In genomic region chr1:187826869-187827268, GRCm38 (mm10) we compare ENCODE assay signal across 18 mouse cellular contexts.
DNase-seq lines count a peak whose midpoint lies in the region; ATAC-seq lines count a peak whose summit lies in the region.
"Had no signal": no experiment of that assay in that cellular context is flagged by ENCODE, and none has a peak within 500 bp of the region (broad histone marks: within the 10 kb centered on the region; RNA-seq: fewer than 3 reads in every experiment).

No protein-coding gene starts in this region.

- H3K9me3 ChIP-seq in heart, embryonic 15.5 days (replicated peaks) = no peaks in the 10 kb centered on the region
- H3K9me3 ChIP-seq in kidney, embryonic 15.5 days (replicated peaks) = no peaks in the 10 kb centered on the region
- H3K9me3 ChIP-seq: embryonic facial prominence, embryonic 13.5 days; forebrain, embryonic 12.5 days; hindbrain, embryonic 13.5 days had no signal

- no peak for DNase-seq in heart, adult 8-10 months (ENCODE audit: low spot score)
- peak; percentile 27 to 63 for DNase-seq in kidney, postnatal 36 days
- peak; percentile 35 for DNase-seq in retina, embryonic 14.5 days (ENCODE audit: low spot score)
- no peak for DNase-seq in retina, postnatal 1 day
- peak; percentile 77 for DNase-seq in yolk sac, embryonic 10.5 days (ENCODE audit: low spot score)
- no peak for DNase-seq in layer of hippocampus, postnatal 10 days (ENCODE audit: low spot score in 2 of 2)
- DNase-seq: adrenal gland, postnatal 10 days; cerebellum, adult 11-12 months; cerebellum, adult 9-10 months; cerebellum, postnatal 36 days; gastrocnemius, postnatal 14 days; heart, postnatal 14 days had no signal

- H3K36me3 ChIP-seq in heart, embryonic 15.5 days = no peaks in the 10 kb centered on the region
- no peaks in the 10 kb centered on the region for H3K36me3 ChIP-seq in kidney, embryonic 15.5 days
- H3K36me3 ChIP-seq: embryonic facial prominence, embryonic 13.5 days; forebrain, embryonic 12.5 days; hindbrain, embryonic 13.5 days had no signal

- WGBS in heart, embryonic 15.5 days = 74% methylated on average over 5 of the region's 5 CpGs
- WGBS in kidney, embryonic 15.5 days = 53% methylated on average over 5 of the region's 5 CpGs

- no peak overlapping the region for H3K9ac ChIP-seq in heart, embryonic 15.5 days
- no peak overlapping the region for H3K9ac ChIP-seq in kidney, embryonic 15.5 days
- H3K9ac ChIP-seq: embryonic facial prominence, embryonic 13.5 days; forebrain, embryonic 12.5 days; hindbrain, embryonic 13.5 days had no signal

- H3K4me1 ChIP-seq in heart, embryonic 15.5 days (replicated peaks) = peaks cover 20% of the 10 kb centered on the region
- peaks cover 38% of the 10 kb centered on the region for H3K4me1 ChIP-seq in kidney, embryonic 15.5 days
- H3K4me1 ChIP-seq: hindbrain, embryonic 13.5 days had no signal

- H3K4me2 ChIP-seq in heart, embryonic 15.5 days = no peak overlapping the region
- no peak overlapping the region for H3K4me2 ChIP-seq in kidney, embryonic 15.5 days
- H3K4me2 ChIP-seq: embryonic facial prominence, embryonic 13.5 days; forebrain, embryonic 12.5 days; hindbrain, embryonic 13.5 days had no signal

- H3K4me3 ChIP-seq in heart, embryonic 15.5 days = no peak overlapping the region
- H3K4me3 ChIP-seq in kidney, embryonic 15.5 days (replicated peaks) = no peak overlapping the region
- H3K4me3 ChIP-seq: embryonic facial prominence, embryonic 13.5 days; forebrain, embryonic 12.5 days; hindbrain, embryonic 13.5 days had no signal

- ATAC-seq in heart, embryonic 15.5 days (replicated peaks; ENCODE audit: insufficient number of reproducible peaks, insufficient read depth, low FRiP score, low read depth) = no peak
- no peak for ATAC-seq in kidney, embryonic 15.5 days (replicated peaks; ENCODE audit: low FRiP score)
- ATAC-seq: forebrain, embryonic 16.5 days had no signal

- H3K27me3 ChIP-seq in heart, embryonic 15.5 days = no peaks in the 10 kb centered on the region
- H3K27me3 ChIP-seq in kidney, embryonic 15.5 days = no peaks in the 10 kb centered on the region
- H3K27me3 ChIP-seq: embryonic facial prominence, embryonic 13.5 days; hindbrain, embryonic 13.5 days had no signal

- H3K27ac ChIP-seq in heart, embryonic 15.5 days = 0 out of 2 replicates have a peak overlapping the region, but pooled peaks have one; percentile 33
- no peak overlapping the region for H3K27ac ChIP-seq in kidney, embryonic 15.5 days
- H3K27ac ChIP-seq: embryonic facial prominence, embryonic 13.5 days; forebrain, embryonic 12.5 days; hindbrain, embryonic 13.5 days had no signal

Comparison
In these comparisons a context has a peak if more than half of its experiments do, and no peak if none do; other contexts are left out.
1. DNase-seq: peak in kidney, postnatal 36 days (2 of 2), retina, embryonic 14.5 days (single experiment) and yolk sac, embryonic 10.5 days (single experiment); none in heart, adult 8-10 months (single experiment), retina, postnatal 1 day (single experiment) and layer of hippocampus, postnatal 10 days (0 of 2).